Mouse (Mus musculus) heart, postnatal 4 days (tissue): Measurements from ENCODE around the gene Tmem190. TPM values are rescaled to one million over a fixed set of nuclear protein-coding genes. Genes with fewer than 3 reads are reported as not detected.

ENCODE experiments used
- DNase-seq: peaks from one replicate; pipeline ENCODE4 v3.0.0; 2021
- total RNA-seq, 2 experiments: library from RNA; stranded (reverse); gene quantifications; 2 replicates each; pipeline ENCODE4 v1.2.3; 2021

The Tmem190 gene
- total RNA-seq, result not detected

DNA sequence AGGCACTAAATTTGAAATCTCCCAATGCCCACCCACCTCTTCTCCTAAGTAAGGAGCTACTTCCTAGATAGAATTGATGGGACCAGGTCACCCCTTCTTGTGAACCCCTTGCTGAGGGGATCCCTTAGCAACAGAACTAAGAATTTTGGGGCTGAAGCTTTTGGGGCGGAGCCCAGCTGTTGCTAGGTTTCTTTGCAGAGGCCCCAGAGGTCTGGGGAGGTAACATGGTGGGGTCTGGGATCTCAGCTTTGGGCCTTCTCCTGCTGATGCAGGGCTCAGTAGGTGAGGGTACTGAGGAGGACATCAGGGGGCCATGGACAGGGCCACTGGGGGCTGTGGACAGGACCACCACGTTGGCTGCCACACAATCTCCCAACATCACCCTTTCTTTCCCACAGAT is at the start of gene Tmem190, which contains the start of gene Il11:
Tmem190 (plus strand) TSS at position 179 of the 400 bp plus-strand sequence.
Il11 (minus strand) TSS at position 101 of the 400 bp plus-strand sequence.
- DNase-seq, result no peak

DNA sequence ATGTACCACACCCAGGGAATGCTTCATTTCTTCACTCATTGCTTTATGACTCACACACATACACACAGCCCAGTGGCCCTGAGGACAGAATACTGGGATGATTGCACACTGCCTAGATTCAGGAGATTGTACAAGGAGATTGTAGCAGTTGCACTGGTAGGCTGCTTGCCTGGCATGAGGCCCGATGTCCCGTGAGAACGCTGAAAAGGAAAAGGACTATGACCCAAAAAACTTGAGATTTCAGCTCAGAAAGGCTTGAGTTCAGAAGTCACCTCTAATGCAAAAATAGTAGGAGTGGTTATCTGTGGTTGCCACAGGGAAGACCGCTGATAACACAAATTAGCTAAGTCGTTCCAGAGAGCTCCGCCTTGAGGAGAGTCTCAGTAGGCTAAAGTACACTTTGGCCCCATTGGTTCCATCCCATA is 49.8 kb upstream of the Tmem190 start:
- DNase-seq, result no peak

GRCm38 (mm10) chr7:4739041-4739543 is 43.6 kb upstream of the Tmem190 start:
- DNase-seq, result no peak

DNA sequence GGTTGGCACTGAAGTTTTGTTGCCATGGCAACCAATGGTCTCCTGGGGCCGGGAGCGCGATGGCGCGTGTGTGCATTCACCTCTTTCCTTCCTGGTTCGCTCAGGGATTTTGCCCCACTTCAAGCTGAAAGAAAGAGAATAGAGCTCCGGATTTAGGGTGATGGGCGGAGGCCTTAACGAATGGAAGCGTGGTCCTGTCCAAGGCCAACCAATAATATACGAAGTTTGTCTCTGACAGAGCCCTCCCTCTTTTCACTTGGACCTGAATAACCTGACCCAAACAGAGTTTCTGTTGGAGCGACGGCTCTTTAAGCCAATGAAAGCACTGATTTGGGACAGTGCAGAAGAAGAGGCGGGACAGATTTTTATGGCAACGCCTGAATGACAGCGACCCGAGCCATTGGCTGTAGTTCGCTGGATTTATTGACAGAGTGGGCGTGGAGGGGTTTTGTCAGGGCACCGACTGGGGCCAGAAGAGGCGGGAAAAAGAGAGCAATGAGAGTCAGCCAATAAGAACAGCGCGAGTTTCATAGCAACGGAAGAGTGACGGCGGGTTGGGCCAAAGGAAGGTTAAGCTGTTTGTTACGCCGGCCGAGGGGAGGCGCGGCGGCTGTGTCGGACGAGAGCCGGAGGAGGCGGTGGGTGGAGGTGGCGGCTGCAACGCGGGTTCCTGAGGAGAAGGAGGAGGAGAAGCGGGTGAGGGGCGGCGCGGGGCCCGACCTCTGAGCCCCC is 43.0 kb upstream of the Tmem190 start, which contains the start of gene Kmt5c:
Kmt5c (plus strand) TSS at position 572 of the 732 bp plus-strand sequence.
- peak; percentile 98 for DNase-seq

- no peak for DNase-seq
Measured at GRCm38 (mm10) chr7:4740309-4740727, 42.4 kb upstream of the Tmem190 start.

DNA sequence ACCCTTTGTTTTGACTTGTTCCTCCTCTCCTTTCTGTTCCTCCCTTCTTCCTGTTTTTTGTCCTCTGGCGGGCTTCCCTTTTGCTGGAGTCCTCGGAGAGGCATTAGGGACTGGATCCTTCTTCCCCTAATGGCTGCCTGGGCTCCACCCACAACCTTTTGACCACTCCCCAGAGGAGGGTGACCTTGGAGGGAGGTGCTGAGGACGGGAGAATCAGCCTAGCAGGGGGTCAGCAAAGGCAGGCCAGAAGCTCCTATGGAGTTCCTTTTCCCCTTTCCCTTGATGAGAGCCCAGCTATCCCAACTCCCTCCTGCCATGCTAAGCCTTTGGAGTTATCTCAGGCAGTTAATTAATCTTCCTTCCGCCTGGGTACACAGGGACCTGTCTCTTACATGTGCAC is 41.6 kb upstream of the Tmem190 start:
- peak; percentile 71 for DNase-seq

GRCm38 (mm10) chr7:4741672-4742481 is 40.9 kb upstream of the Tmem190 start:
- no peak for DNase-seq

- DNase-seq, result no peak
Measured at GRCm38 (mm10) chr7:4742482-4742819, 40.3 kb upstream of the Tmem190 start.

DNA sequence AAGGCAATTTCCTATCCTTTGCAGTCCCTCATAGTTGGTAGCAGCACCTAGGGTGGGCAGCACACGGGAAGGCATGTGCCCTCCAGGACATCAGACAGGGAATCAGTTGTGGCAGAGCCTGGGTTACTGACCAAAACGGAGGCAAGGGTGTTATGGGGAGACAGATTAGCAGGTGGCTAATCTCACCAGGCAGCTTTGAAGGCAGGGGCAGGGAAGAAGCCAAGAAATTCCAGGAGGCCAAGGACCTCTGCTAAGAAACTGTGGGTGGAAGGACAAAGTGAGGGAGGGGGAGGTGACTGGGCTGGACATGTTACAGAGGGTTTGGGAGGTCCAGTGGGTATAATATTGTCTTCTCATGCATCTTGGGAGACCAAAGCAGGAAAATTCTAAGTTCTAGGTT is 39.4 kb upstream of the Tmem190 start:
- DNase-seq, result no peak

DNA sequence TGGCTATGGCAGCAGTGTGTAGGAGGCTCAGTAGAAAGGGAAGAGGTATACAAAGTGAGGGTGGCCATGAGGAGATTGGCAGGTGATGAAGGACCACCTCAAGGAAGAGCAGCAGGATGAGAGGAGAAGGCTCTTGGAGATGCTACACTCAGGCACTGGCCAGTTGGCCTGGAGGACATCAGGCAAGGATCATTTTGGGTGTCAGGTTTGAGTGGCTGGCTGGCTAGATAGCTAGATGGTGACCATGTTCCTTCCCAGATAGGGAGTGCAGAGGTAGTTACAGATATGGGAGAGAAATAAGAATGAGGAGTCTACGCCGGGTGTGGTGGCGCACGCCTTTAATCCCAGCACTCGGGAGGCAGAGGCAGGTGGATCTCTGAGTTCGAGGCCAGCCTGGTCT is 37.9 kb upstream of the Tmem190 start:
- DNase-seq, result no peak

GRCm38 (mm10) chr7:4746326-4746980 is 36.3 kb upstream of the Tmem190 start:
- no peak for DNase-seq

GRCm38 (mm10) chr7:4747156-4747899 is 35.4 kb upstream of the Tmem190 start:
- no peak for DNase-seq

- DNase-seq, result no peak
Measured at GRCm38 (mm10) chr7:4748321-4748720, 34.4 kb upstream of the Tmem190 start.

DNA sequence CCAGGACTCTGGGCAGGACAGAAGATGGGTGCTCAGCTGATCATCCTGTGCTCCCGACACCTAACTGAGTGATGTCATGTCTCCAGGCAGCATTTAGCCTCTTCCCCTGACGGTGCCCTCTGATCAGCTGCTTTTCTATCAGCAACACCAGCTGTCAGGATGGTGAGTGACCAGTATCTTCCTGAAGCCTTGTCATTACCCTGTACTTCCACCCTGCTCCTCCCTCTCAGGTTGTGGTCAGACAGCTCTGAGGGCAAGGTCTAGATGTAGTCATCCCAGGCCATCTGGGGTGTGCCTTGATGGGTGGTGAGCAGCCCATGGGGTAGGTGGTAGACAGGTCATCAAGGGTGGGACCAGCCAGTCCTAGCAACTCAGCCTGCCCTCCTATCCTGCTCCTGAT is 33.6 kb upstream of the Tmem190 start:
- DNase-seq, result no peak

GRCm38 (mm10) chr7:4751971-4752820 is 30.5 kb upstream of the Tmem190 start:
- peak; percentile 58 for DNase-seq

DNA sequence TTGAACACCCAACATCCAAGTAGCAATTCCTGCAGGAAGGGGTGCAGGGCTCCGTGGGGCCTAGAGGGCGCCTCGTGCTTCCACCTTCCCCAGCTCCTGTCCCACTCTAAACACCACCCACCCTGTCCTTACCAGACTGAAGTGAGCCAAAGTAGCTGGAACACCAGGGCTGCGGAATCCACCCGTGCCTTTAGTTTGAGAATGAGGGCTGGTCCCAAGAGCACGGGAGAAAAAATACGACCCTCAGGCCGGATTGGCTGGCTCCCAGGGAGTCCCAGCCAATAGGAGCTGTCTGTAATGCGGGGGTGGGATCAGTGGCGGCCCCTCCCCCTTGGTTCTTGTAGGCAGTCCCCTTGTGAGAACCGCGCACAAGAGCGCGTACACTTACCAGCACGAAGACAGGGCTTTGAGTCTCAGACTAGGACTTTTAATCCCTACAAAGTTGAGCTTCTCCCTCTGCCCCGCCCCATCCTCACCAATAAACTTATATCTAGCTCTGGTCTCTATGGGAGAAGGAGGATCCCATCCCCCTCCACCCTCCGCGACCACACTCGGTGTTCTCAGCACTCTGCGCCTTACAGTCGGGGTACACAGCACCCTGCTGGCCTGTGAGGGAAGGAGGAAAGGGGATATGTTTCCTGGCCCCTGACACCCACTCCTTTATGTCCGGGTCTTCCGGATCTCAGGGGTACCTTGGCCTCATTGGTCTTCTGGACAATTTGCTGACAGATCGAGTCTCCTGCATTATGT is 29.7 kb upstream of the Tmem190 start, which contains the start of gene Cox6b2:
Cox6b2 (minus strand) TSS at position 274 of the 750 bp plus-strand sequence.
- DNase-seq, result peak; percentile 85

DNA sequence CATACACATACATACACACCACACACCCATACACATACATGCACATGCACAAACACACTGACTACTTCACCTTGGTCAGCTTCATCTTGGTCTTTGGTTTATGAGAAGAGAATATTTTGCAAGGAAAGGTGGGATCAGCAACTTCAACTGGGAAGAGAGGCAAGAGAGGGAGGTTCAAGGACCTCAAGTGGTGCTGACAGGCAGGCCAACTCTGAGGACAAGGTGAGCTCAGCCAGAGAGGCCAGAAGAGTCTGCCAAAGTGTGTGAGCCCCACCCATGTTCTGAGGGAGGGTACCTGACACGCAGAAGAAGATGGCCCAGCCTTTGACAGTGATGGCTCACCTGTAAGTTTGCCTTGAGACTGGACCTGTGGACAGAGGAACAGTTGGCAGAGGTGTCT is 23.1 kb upstream of the Tmem190 start:
- no peak for DNase-seq

DNA sequence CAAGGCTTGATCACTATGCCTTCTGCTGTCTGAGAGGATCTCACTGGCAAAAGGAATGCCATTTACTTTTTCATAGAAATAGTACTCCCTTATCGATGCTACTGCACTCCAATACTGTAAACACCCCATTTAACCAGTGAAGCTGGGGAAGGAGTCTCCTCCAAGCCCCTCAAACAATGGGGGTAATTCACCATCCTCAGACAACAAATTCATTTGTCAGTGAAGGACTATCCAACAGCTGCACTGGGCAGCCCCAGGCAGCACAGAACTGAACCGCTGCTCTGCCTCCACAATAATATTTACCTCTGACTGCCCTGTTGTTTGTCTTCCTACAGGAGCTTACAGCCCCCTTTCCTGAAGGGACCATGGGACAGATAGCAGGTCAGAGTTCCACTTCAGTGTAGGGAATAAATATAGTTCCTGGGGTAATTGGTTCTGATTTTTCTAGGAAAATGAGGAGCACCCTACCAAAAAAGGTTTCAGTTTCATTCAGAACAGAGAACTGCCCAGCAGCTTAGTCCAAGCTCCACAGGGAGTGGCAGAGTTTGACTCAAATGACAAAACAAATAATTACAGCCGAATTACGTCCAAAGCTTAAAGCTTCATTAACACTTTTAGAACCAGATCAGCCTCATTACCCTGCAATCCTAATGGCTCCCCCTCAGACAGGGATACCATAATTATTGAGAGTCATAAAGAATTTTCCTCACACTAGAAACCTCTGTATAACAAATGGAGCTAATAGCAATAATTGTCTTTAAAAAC is 17.6 kb upstream of the Tmem190 start:
- no peak for DNase-seq

GRCm38 (mm10) chr7:4771202-4771601 is 11.5 kb upstream of the Tmem190 start, which contains the start of gene Fam71e2:
Gene Fam71e2 (minus strand): TSS chr7:4771302.
- no peak for DNase-seq
